Mouse (Mus musculus) heart, postnatal 0 days (tissue): ENCODE measurements around the gene Ndufv1.

Experiments used
- CTCF ChIP-seq: IDR thresholded peaks from 2 replicates; pipeline ENCODE4 v1.5.1; 2016; ENCODE audit warnings: antibody characterized with exemption, control low read depth, low read depth
- EP300 ChIP-seq: IDR thresholded peaks from 2 replicates; pipeline ENCODE4 v1.6.1; 2016; ENCODE audit warnings: antibody characterized with exemption, low read depth

GRCm38 (mm10) chr19:3995505-3995904 lies 17.1 kb downstream of the Ndufv1 start:
- TF ChIP-seq CTCF, result no peak
- TF ChIP-seq EP300, result no peak
